Mouse (Mus musculus): ENCODE data around the gene Tmem135. TPM values are rescaled to one million over a fixed set of nuclear protein-coding genes. Genes with fewer than 3 reads are reported as not detected.

The Tmem135 gene
- polyA plus RNA-seq, 2 experiments = 12.4 to 18.6 TPM

- 77% methylated on average over 4 of the region's 4 CpGs for WGBS
- ATAC-seq (ENCODE audit: low FRiP score, low read depth) (no peak), DNase-seq (ENCODE audit: low spot score) (no peak)
- Histone ChIP-seq H3K4me3 (replicated peaks; ENCODE audit: low read length) (no peak overlapping the region), H3K9me3 (ENCODE audit: control insufficient read depth, low read length) (no peaks in the 10 kb centered on the region), H3K4me2 (replicated peaks; ENCODE audit: low read depth, low read length, severe bottlenecking) (no peak overlapping the region), H3K27ac (replicated peaks; ENCODE audit: low read depth, low read length) (no peak overlapping the region), H3K27me3 (ENCODE audit: control insufficient read depth, insufficient read depth, low read length) (no peaks in the 10 kb centered on the region), H3K9ac (ENCODE audit: low read depth, low read length, severe bottlenecking) (no peak overlapping the region), H3K4me1 (ENCODE audit: control insufficient read depth, insufficient read depth, low read length) (peaks cover 8% of the 10 kb centered on the region; the same call in 1 of the 2 replicates), H3K36me3 (ENCODE audit: control insufficient read depth, insufficient read depth, low read length) (no peaks in the 10 kb centered on the region)
- no peak for TF ChIP-seq POLR2A (IDR thresholded peaks at IDR 0.05; ENCODE audit: borderline replicate concordance, extremely low read depth, insufficient read depth, insufficient read length)
Observed at GRCm38 (mm10) chr7:89165528-89165927, 238.5 kb downstream of the Tmem135 start.

DNA sequence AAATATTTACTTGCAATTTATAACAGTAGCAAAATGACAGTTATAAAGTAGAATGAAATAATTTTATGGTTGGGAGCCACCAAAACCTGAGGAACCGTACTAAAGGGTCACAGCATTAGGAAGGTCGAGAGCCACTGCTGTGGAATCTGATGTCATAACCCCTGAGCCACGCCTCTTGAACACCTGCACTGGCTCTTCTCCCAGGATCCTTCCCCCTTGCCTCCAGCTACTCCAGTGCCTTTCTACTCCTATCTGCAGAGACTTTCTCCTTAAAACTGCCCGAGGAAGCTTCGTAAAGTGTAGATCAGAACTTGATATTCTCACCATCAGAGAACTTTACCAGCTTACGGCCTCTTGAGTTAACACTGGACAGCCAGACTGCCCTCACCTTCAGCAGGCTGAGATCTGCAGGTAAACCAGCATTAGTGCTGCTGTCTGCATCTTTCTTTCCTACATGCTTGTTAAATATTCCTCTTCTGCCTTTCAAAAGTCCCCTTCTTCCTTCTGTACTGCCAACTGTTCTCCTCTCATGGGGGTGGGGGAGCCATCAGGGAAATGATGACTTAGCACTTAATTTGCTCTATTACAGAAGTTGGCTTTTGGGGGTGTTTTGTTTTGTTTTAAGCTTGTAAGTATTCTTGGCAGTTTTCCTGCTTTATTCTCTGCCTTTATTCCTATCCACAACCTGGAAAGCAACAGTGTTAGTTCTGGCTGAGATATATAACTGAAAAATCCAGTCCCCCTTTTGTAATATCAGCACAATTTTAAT lies 242.2 kb downstream of the Tmem135 start:
- Histone ChIP-seq H3K36me3 (ENCODE audit: control insufficient read depth, insufficient read depth, low read length) (peaks cover 10% of the 10 kb centered on the region), H3K27me3 (ENCODE audit: control insufficient read depth, insufficient read depth, low read length) (no peaks in the 10 kb centered on the region), H3K9ac (ENCODE audit: low read depth, low read length, severe bottlenecking) (no peak overlapping the region), H3K27ac (replicated peaks; ENCODE audit: low read depth, low read length) (no peak overlapping the region), H3K4me1 (ENCODE audit: control insufficient read depth, insufficient read depth, low read length) (peaks cover 18% of the 10 kb centered on the region), H3K4me3 (replicated peaks; ENCODE audit: low read length) (no peak overlapping the region), H3K9me3 (ENCODE audit: control insufficient read depth, low read length) (no peaks in the 10 kb centered on the region), H3K4me2 (replicated peaks; ENCODE audit: low read depth, low read length, severe bottlenecking) (no peak overlapping the region)
- TF ChIP-seq POLR2A (IDR thresholded peaks at IDR 0.05; ENCODE audit: borderline replicate concordance, extremely low read depth, insufficient read depth, insufficient read length) = no peak
- DNase-seq (ENCODE audit: low spot score) (no peak), ATAC-seq (ENCODE audit: low FRiP score, low read depth) (no peak)
- WGBS = 78% methylated on average over 6 of the region's 6 CpGs

- Histone ChIP-seq H3K4me3 (replicated peaks; ENCODE audit: low read length) (no peak overlapping the region), H3K4me1 (ENCODE audit: control insufficient read depth, insufficient read depth, low read length) (peaks cover 24% of the 10 kb centered on the region), H3K27me3 (ENCODE audit: control insufficient read depth, insufficient read depth, low read length) (no peaks in the 10 kb centered on the region), H3K4me2 (replicated peaks; ENCODE audit: low read depth, low read length, severe bottlenecking) (no peak overlapping the region), H3K27ac (replicated peaks; ENCODE audit: low read depth, low read length) (no peak overlapping the region), H3K36me3 (ENCODE audit: control insufficient read depth, insufficient read depth, low read length) (peaks cover 19% of the 10 kb centered on the region), H3K9me3 (ENCODE audit: control insufficient read depth, low read length) (no peaks in the 10 kb centered on the region), H3K9ac (ENCODE audit: low read depth, low read length, severe bottlenecking) (no peak overlapping the region)
- ATAC-seq (ENCODE audit: low FRiP score, low read depth) (peak; percentile 38; the same call in 1 of the 2 replicates), DNase-seq (ENCODE audit: low spot score) (no peak)
- WGBS = 67% methylated on average over 8 of the region's 8 CpGs
- TF ChIP-seq POLR2A (IDR thresholded peaks at IDR 0.05; ENCODE audit: borderline replicate concordance, extremely low read depth, insufficient read depth, insufficient read length) = no peak
Observed at GRCm38 (mm10) chr7:89157356-89157755, 246.7 kb downstream of the Tmem135 start.

DNA sequence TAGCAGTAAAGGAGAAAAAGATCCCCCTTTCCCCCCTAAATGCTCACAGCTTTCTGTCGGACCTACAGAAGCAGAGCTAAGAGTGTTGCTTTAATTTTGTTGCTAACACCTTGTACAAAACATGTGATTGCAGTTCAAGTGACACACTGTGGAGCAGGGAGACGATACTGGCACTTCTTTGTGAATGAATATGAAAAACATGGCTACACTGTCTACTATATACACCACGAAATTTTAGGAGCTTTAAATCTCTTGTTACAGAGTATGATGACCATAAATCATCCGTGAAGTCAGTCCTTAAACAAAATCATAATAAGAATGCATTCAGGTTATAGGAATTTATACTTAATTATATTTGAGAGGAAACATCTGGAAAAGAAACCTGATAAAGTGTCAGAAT lies 247.4 kb downstream of the Tmem135 start:
- H3K4me2 ChIP-seq (replicated peaks; ENCODE audit: low read depth, low read length, severe bottlenecking) = no peak overlapping the region
- H3K36me3 ChIP-seq (ENCODE audit: control insufficient read depth, insufficient read depth, low read length) = peaks cover 21% of the 10 kb centered on the region
- no peak for TF ChIP-seq POLR2A (IDR thresholded peaks at IDR 0.05; ENCODE audit: borderline replicate concordance, extremely low read depth, insufficient read depth, insufficient read length)
- ATAC-seq (ENCODE audit: low FRiP score, low read depth) = no peak
- no peak overlapping the region for H3K9ac ChIP-seq (ENCODE audit: low read depth, low read length, severe bottlenecking)
- H3K9me3 ChIP-seq (ENCODE audit: control insufficient read depth, low read length) = no peaks in the 10 kb centered on the region
- no peak overlapping the region for H3K27ac ChIP-seq (replicated peaks; ENCODE audit: low read depth, low read length)
- no peaks in the 10 kb centered on the region for H3K27me3 ChIP-seq (ENCODE audit: control insufficient read depth, insufficient read depth, low read length)
- DNase-seq (ENCODE audit: low spot score) = no peak
- H3K4me1 ChIP-seq (ENCODE audit: control insufficient read depth, insufficient read depth, low read length) = peaks cover 19% of the 10 kb centered on the region
- no peak overlapping the region for H3K4me3 ChIP-seq (replicated peaks; ENCODE audit: low read length)
- WGBS = 42% methylated on average over 4 of the region's 4 CpGs

- Histone ChIP-seq H3K4me2 (replicated peaks; ENCODE audit: low read depth, low read length, severe bottlenecking) (no peak overlapping the region), H3K36me3 (ENCODE audit: control insufficient read depth, insufficient read depth, low read length) (peaks cover 27% of the 10 kb centered on the region), H3K9me3 (ENCODE audit: control insufficient read depth, low read length) (no peaks in the 10 kb centered on the region), H3K4me1 (ENCODE audit: control insufficient read depth, insufficient read depth, low read length) (peaks cover 19% of the 10 kb centered on the region), H3K9ac (ENCODE audit: low read depth, low read length, severe bottlenecking) (no peak overlapping the region), H3K27me3 (ENCODE audit: control insufficient read depth, insufficient read depth, low read length) (no peaks in the 10 kb centered on the region), H3K4me3 (replicated peaks; ENCODE audit: low read length) (no peak overlapping the region), H3K27ac (replicated peaks; ENCODE audit: low read depth, low read length) (no peak overlapping the region)
- no peak for TF ChIP-seq POLR2A (IDR thresholded peaks at IDR 0.05; ENCODE audit: borderline replicate concordance, extremely low read depth, insufficient read depth, insufficient read length)
- WGBS = 70% methylated on average over 7 of the region's 7 CpGs
- peak; percentile 23 for DNase-seq (ENCODE audit: low spot score)
- peak; percentile 50; the same call in 1 of the 2 replicates for ATAC-seq (ENCODE audit: low FRiP score, low read depth)
Observed at GRCm38 (mm10) chr7:89155741-89156140, 248.3 kb downstream of the Tmem135 start.
